Mouse (Mus musculus) layer of hippocampus, adult 8-10 months (tissue): ENCODE results near the gene Has3. TPM values are rescaled to one million over a fixed set of nuclear protein-coding genes. Genes with fewer than 3 reads are reported as not detected.

Experiments used
- DNase-seq, 2 experiments: peaks; one replicate each; pipeline ENCODE4 v3.0.0; 2022; ENCODE audit warnings: low spot score in 2 of 2
- total RNA-seq, 4 experiments: library from RNA; stranded (reverse); gene quantifications; 2 replicates each; pipeline ENCODE4 v1.2.4; 2022

The Has3 gene
- total RNA-seq, 4 experiments from 2014 or later, result 1.6 to 2.6 (median 1.9) TPM

GRCm38 (mm10) chr8:106929155-106929913 lies 59.3 kb downstream of the Has3 start:
- no peak for DNase-seq

GRCm38 (mm10) chr8:106929921-106930320 lies 59.9 kb downstream of the Has3 start:
- no peak for DNase-seq

GRCm38 (mm10) chr8:106932376-106933065 lies 62.5 kb downstream of the Has3 start:
- peak in 1 of 2 experiments; percentile 38 for DNase-seq

GRCm38 (mm10) chr8:106933506-106934143 lies 63.6 kb downstream of the Has3 start:
- no peak for DNase-seq

Other genes with a start within 250 kb of the Has3 start
- 1 to 10 TPM; 6.4 to 7.3 (median 7.0) TPM for gene Tango6, start 187.2 kb upstream of the Has3 start, total RNA-seq
- 10 to 100 TPM; 41.0 to 44.7 (median 43.9) TPM for gene Utp4, start 23.4 kb downstream of the Has3 start, total RNA-seq
- gene Sntb2, start 65.5 kb downstream of the Has3 start, total RNA-seq, result 10 to 100 TPM; 19.2 to 32.0 (median 24.1) TPM
- gene Vps4a, start 161.0 kb downstream of the Has3 start, total RNA-seq, result 100 to 1,000 TPM; 104 to 117 (median 108) TPM
- 10 to 100 TPM; 26.6 to 29.5 (median 28.2) TPM for gene Pdf, start 178.4 kb downstream of the Has3 start, total RNA-seq
- gene Cog8, start 186.4 kb downstream of the Has3 start, total RNA-seq, result 10 to 100 TPM; 26.0 to 34.6 (median 28.8) TPM
- gene Nip7, start 186.6 kb downstream of the Has3 start, total RNA-seq, result 10 to 100 TPM; 40.9 to 44.2 (median 42.7) TPM
- not detected for gene Tmed6, start 195.4 kb downstream of the Has3 start, total RNA-seq
- gene Terf2, start 226.3 kb downstream of the Has3 start, total RNA-seq, result 10 to 100 TPM; 33.5 to 41.3 (median 35.6) TPM